Mouse (Mus musculus): ENCODE data around the gene Cast. TPM values are rescaled to one million over a fixed set of nuclear protein-coding genes. Genes with fewer than 3 reads are reported as not detected.

Gene Cast
- total RNA-seq (2021): 1 to 10 TPM; 4.6 to 5.0 TPM

DNA sequence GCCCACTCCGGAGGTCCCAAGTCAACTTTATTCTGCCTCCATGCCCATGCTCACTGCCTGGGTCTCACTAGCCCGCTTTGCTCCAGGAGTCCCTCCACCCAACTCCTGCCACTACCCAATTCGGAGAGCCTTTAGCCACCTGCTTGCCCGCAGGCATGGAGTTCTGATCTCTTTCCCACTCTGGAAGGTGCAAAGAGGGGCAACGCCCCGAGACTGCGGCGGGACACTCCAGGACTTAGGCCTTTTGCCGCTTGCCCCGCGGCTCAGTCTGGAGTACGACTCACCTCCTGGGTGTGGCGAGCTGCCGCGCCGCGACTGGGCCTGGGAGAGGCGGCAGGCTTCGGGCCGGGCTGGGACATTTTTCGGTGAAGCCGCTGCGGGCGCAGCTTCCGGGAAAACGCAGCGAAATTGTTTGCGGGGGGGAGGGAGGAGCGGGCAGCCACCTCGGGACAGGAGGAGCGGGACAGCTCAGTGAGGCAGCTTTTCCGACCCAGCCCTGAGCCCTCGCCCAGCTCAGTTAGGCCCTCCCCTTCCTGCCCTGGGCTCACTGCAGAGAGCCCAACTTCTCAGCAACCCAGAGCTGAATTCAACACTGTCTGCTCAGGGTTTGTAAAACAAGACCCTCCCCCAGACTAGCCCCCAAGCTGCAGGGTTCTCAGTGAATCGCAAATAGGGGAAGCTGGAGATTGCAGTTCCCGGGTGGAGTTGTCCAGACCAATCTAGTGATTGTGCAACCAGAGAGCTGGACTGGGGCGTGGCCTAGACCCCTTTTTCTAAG, at the start of gene Cast:
Gene Cast (minus strand): TSS at position 659 of the 778 bp plus-strand sequence.
- DNase-seq: peak in 1 of 2 experiments; percentile 2

DNA sequence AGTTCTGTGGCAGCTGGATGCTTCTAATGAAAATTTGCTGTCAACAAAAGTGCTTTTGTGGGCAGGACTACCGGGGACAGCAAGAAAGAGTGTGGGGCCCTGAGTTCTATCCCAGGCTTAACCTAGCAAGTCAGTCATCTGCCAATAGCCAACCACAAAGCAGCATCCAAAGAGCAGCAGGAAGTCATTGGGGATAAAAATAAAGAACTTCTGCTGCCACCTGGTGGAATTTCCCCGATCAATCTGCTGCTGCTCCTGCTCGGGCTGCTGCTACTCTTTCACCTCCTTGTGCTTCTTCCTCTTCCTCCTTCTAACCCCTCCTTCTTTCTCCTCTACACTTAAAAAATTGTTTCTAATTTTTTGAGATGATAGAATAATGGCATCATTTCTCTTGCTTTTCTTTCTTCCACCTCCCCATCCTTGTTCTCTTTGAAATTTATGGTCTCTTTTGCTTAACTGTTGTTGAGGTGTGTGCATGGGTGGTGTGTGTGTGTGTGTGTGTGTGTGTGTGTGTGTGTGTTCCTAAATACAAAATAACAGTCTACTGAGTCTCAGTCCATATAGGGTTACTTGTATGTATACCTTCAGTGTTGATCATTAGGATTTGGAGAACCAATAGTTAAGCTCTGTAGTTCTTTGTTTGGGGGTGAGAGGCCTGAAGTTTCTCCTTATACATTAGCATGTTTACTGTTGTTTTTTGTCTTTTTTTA, 45.9 kb upstream of the Cast start:
- peak; percentile 44 to 59 for DNase-seq

DNA sequence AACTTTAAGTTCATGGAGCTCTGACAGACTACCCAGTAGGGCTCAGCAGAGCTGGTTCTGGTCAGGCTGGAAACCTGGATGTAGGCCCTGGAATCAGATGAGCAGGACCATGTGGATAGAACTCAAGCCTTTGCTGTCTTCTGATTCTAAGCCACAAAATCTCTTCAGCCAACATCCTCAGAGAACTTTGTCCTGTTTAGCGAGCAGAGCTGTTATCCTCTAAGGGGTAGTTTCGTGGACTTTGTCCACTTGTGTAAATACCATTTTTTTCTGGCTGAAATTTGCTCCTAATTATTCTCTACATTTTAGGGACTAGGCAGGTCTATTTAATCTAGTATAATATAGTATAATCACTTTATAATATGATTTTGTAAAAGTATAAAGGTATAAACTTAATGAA, 42.2 kb upstream of the Cast start:
- no peak for DNase-seq

DNA sequence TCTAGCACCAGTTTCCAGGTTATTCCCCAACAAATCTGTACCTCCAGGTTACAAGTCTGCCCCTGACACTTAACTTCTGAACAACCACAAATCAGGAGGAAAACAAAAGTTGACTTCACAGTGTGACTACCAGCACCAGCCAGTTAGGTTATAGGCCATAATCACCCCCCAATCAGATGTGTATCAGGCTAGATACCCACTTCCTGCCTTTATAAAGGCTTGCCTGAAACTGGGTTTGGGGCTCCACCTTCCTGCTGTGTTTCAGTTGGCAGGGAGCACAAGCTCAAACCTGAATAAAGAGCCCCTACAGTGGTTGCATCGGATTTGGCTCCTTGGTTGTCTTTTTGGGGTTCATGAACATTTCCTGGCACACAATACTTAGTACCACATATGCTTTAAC, 37.3 kb upstream of the Cast start:
- no peak for DNase-seq

DNA sequence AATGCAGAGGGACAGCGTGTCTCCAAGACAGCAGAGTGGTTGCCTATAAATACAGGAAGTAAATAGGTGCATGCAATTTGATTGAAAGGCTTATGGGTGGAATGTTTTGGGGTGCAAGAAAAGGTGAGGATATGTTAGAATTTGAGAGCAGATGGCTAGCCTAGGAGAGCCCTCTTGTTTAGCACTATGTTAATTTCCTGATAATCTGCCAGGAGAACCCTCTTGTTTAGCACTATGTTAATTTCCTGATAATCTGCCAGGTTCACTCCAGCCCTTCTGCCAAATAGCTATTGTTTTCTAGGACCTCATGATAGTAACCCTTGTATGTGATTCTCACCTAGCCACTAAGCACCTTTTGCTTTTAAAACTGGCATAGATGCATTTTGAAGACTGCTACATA, 25.9 kb upstream of the Cast start:
- DNase-seq: no peak

DNA sequence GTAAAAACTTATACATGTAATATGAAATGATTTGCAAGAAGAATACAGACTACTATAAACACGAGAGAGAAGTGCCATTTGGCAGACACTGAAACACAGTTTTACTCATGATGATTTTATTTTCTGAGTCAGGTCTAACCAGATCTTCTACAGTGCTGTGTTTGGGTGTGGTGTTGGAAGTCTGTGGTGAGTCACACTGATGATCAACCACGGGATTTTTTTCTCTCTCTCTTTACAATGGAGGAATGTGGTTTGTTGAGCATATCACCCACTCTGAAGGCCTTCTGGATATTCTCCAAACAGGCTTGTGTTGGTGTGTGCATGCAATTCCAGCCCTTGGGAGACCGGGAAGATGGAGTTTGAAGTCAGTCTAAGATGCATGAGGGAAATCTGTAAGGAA, 13.5 kb upstream of the Cast start:
- no peak for DNase-seq

DNA sequence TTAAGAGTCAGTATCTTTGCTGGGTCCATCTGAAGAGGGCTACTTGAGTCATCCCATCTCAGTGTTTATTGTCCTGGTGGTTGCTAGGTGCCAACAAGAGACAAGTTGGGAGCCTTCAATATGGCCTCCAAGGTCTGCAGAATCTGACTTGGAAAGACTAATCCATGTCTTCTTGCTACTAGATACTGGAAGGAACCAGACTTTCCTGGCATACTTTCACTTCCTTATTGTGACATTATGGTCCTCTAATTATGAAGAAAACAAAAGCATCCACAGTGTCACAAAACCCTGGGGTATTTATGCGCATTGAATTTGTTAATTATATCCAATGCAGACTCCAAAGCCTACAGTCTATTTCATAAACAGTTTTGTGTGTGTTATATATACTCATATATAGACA, 7.1 kb upstream of the Cast start:
- DNase-seq: no peak

DNA sequence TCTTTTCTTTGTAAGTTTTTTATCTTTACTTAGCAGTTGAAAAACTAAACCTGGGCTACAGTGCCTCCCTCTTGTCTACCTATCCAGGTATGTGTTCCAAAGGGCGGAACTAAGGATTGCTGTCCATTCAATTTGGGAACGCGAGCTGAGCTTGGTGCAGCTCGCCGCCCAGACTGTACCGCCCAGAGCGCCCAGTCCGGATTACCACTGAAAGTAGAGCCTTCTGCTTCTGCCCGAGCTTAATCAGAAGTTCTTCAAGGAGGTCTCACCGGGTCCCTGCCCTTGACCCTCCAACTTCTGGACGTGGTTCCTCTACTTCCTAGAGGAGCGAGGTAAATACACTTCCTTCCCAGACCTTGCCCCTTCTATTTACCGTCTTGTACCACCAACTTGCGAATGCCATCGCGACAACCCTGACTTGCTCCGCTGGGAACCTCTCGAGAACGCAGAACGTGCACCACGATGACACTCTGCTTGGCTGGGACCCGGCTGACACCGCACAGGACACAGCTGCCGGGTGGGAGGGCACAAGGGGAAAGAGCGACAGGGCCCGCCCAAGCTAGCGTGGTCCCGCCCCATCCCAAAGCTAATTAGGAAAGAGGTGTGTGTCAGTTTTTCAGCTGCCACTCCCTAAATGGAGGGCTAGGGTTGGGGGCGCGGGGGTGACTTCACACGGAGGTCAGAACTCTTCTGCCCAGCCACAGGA, 1.0 kb downstream of the Cast start:
- DNase-seq: peak in 1 of 2 experiments; percentile 3

DNA sequence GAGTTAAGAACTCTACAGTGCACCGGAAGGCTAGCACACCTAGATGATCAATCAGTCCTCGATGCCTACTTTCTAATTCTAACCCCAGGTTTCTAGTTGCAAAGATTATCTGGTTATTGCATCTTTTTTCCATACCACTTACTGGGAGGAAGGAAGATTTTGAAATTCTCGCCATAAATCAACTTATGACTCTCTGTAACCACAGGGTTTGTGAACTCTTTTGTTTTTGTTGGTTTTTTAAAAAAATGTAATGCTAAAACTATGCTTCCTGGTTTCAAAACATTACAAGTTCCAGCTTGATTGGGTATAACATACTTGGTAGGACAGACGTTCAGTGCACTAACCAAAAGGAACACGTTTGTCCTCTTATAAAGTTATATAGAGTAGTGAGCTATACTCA, 1.7 kb downstream of the Cast start:
- no peak for DNase-seq

DNA sequence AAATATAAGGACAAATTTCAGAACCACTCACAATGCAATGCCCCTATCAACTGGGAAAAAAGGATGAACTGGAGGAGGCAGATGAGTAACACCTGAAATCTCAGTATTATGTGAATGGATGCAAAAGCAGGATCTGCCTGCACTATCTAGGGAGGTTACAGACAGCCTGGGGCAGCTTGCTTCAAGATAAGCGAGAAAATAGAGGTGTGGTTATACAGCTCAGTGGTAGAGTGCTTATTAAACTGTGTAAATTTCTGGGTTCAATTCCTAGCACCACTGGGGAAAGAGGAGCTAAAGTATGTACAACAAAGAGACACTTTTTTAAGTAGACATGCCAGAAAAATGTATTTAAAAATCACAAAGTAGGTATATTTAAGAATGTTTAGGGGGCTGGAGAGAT, 14.2 kb downstream of the Cast start:
- no peak for DNase-seq

DNA sequence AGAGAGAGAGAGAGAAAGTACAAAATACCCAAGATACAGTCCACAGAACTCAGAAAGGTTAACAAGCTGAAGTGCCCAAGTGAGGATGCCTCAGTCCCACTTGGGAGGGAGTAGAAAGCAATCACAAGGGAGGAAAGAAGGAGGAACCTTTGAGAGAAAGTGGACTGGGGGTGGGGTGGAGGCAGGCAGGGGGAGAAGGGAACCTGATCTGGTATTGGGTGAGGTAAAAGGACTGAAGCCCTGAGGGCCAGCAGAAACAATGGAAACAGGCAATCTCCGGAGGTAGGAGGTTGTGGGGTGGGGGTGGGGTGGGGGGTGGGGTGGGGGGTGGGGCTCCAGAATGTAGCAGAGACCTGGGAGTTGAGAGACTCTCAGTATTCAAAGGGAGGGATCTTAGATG, 20.9 kb downstream of the Cast start:
- no peak for DNase-seq

DNA sequence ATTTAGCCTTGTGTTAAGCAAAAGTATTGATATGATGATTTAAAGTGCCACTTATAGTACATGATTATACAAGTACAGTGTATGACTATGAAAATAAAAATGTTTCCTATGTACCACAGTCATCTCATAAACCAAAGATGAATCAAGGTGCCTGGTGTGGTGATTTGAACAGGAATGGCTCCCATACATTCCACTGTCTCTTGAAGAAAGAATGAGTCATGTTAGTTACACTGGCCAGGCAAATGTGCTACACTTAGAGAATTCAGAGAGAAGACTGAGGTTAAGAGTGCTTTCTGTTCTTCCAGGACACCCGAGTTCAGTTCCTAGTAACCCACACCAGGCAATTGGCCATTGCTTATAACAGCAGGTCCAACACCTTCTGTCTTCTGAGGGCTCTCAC, 36.5 kb downstream of the Cast start:
- no peak for DNase-seq

DNA sequence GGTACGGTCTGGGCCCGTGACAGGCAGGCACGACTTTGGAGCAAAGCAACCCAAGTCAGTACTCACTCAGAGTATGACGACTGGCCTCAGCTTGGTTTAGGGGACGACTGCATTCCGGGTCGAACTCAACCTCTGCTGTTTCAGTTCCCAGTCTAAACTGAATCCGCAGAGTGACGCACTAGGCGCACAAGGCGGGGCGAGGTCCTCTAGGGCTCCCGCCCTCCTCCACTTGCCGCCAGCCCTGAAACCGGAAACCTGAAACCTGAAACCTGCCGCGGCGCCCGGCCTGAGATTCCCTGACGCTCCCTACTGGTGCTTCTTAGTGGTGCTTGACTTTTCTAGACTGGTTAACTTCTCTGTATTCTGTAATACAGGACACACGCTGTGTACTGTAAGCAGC, 38.1 kb downstream of the Cast start:
- DNase-seq: peak; percentile 46 to 49

DNA sequence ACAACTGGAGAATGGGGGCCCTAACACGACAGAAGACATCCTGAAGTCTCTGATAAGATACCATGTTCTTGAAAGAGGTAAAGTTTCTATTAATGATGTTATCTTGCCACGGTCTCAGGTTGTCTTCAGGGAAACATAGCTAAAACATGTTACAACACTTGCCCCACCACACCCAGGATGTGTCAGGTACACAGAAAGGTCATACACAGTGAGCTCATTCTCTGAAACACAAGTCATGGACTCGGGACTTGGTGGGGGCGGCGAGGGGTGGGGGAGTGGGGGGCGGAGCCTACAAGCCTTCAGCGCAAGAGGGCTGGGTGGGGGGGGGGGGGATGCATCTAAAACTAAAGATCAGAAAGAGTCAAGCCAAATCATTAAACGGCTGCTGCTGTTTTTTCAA, 38.7 kb downstream of the Cast start:
- no peak for DNase-seq

DNA sequence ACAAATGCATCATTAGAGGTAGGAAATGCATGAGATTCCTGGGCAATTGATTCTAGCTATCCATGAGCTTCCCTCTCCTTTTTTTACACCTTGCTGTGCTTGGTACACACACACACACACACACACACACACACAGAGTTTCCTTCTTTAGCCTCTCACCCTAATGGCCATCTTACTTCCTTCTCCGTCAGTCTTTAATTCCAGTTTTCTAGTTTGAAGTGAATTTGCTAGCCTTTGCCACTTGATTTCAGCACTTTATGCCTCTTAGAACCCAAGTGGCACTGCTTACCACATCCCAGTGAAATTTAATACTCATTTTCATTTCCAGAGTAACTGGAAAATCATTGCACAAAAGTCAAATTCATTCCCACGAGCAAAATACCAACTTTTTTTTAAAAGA, 41.4 kb downstream of the Cast start:
- DNase-seq: no peak

DNA sequence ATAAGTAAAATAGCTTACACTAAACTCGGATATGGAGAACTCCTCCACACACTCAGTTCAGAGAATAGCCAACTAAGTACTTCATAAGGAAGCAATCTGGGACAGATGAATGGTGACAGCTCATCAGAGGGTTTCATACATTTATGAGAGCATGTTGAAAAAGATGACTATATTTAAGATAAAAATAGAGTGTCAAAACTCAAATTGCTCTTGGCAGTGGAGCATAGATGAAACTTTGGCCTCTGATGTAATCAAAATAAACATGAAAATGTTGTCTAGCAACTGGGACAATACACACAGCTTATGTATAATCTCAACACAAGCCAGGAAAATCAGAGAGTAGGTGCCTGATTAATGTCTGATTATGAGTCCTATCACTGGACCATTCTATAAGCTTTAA, 45.9 kb downstream of the Cast start:
- DNase-seq: no peak

DNA sequence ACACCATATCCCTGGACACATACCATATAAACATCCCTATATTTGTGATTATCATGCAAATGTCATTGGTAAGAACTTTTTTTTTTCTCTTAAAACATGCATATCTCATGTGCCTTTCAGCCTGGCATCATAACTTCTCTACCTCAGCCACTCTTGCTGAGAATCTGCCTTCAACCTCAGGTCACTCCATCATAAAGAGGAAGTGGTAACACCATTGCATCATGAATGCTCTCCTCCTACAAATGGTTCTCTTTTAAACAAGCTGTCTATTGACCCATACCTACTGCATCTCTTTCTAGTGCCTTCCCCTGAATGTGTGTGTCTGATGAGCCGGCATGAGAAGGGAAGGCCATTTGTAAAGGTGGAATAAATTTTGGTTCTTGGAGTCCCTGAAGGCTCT, 49.5 kb downstream of the Cast start:
- DNase-seq: no peak

DNA sequence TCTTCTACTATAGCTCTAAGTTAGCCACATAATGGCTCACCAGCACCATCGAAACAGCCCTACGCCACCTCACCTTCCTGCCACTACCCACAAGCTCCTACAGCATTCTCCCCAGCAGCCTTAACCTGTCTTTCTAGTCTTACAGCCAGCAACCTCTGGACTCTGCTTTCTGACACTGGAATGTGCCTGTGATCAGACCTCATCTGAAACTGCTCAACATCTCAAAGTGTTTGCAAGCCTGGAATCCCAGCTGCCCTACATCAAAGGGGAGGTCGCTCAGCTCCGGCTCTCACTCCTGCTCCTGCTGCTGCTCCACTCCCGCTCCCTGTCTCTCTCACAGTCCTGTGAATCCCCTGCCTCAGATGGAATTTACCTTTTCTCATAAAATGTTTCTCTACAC, 65.4 kb downstream of the Cast start:
- DNase-seq: no peak

DNA sequence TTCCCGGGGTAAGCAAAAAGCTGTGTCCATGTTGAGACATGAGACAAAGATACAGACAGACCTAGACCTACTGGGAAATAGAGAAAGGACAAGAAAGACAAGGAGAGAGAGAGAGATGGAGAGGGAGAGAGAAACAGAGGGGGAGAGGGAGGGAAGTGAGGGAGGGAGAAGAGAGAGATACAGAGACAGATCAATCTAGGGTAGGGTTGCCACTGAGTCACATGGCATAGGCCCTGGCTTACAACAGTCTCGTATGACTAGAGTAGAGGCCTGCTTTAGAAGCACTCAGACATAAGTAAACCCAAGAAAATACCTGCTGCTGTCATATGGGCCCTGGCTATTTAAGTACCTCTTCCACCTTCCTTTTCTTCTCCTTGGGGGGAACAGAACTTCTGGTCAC, 72.2 kb downstream of the Cast start:
- no peak for DNase-seq

DNA sequence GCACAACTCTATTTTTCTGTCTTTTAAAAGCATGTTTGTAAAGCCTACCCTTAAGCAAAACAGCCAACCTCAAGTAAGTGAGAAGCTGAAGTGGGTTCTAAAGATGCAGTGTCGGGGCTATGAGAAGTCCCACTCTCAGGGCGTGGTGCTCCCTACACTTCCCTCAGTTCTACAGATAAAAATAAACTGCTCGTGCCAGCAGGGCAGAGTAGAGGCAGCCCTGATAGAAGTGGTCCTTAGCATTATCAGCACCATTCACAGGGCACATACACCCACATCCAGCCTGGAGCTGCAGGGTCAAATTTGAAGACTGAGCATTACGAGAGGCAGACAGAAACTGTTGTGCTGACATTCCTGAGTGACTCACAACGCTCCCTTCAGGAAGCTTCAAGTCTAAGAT, 72.8 kb downstream of the Cast start:
- no peak for DNase-seq

DNA sequence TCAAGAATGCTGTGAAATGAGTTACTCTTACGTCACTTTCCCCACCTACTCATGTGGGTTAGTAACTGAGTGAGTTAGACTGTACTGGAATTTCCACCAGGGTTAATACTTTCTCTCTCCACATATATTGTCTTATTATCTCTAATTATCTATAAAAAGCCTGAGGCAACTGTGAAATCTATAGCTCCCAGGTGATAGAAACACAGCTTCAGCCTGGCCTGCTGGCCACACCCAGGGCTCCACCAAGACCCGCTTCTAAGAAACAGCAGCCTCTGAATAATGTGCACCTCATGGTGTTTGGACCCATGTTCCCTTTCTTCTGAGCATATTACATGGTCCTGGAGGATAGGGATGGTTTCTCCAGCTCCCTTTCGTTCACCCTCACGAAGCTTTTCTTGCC, 74.9 kb downstream of the Cast start:
- no peak for DNase-seq

DNA sequence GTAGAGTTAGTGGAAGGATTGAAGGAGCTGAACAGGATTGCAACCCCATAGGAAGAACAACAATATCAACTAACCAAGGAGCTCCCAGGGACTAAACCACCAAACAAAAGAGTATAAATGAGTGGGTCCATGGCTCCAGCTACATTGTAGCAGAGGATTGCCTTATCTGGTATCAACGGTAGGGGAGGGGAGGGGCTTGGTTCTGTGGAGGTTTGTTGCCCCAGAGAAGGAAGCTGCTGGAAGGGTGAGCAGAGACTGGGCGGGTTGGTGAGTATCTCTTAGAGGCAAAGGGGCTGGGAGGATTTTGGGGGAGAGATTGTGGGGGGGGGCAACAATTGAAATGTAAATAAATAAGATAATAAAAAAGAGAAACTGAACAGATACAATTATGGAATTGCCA, 89.6 kb downstream of the Cast start:
- no peak for DNase-seq

DNA sequence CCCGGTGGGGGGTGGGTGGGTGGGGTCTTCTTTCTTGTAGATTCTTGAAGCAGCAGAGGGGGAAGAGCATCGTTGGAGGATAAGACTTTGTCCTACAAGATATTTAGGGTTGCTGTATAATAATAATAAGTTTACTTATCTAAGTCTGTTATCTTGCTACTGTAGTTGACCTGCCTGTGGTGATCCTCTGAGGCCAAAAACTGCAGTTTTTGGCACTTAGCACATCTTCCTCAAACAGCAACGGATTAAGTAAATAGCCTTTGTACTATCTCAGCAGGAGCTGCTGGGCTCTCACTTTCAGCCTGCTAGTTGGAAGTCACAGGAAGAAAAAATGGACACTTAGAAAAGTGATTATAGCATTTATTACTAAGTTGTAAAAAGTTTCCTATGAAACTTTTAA, 112.4 kb downstream of the Cast start:
- no peak for DNase-seq

Measured in layer of hippocampus, postnatal 36 days (tissue).